Mouse (Mus musculus) testis, postnatal 10 days (tissue): ENCODE data around the gene Adgrg1.
A peak's percentile ranks its signal among the peaks of the same experiment; 100 is the strongest.

Source experiments
- DNase-seq: peaks from one replicate; pipeline ENCODE4 v3.0.0; 2021; ENCODE audit warnings: low spot score

The Adgrg1 gene

GRCm38 (mm10) chr8:94974467-94975165 lies at the start of gene Adgrg1:
Gene Adgrg1, plus strand, starts transcription at chr8:94974751.
- DNase-seq: no peak

- DNase-seq: no peak
Measured at GRCm38 (mm10) chr8:94928227-94928626, 46.3 kb upstream of the Adgrg1 start.

GRCm38 (mm10) chr8:94933918-94934317 lies 40.6 kb upstream of the Adgrg1 start:
- no peak for DNase-seq

- no peak for DNase-seq
Measured at GRCm38 (mm10) chr8:94935172-94935571, 39.4 kb upstream of the Adgrg1 start.

GRCm38 (mm10) chr8:94942566-94942965 lies 32.0 kb upstream of the Adgrg1 start:
- peak; percentile 82 for DNase-seq

- DNase-seq: no peak
Measured at GRCm38 (mm10) chr8:94945185-94945584, 29.4 kb upstream of the Adgrg1 start.

- DNase-seq: no peak
Measured at GRCm38 (mm10) chr8:94948421-94948820, 26.1 kb upstream of the Adgrg1 start.

GRCm38 (mm10) chr8:94949010-94949409 lies 25.5 kb upstream of the Adgrg1 start:
- DNase-seq: no peak

GRCm38 (mm10) chr8:94950046-94950445 lies 24.5 kb upstream of the Adgrg1 start:
- peak; percentile 79 for DNase-seq

- DNase-seq: no peak
Measured at GRCm38 (mm10) chr8:94950458-94950857, 24.1 kb upstream of the Adgrg1 start.

- DNase-seq: no peak
Measured at GRCm38 (mm10) chr8:94952086-94952485, 22.5 kb upstream of the Adgrg1 start.

- no peak for DNase-seq
Measured at GRCm38 (mm10) chr8:94953624-94954367, 20.8 kb upstream of the Adgrg1 start.

- DNase-seq: no peak
Measured at GRCm38 (mm10) chr8:94954368-94954737, 20.2 kb upstream of the Adgrg1 start.

GRCm38 (mm10) chr8:94954921-94955758 lies 19.4 kb upstream of the Adgrg1 start:
- no peak for DNase-seq

- no peak for DNase-seq
Measured at GRCm38 (mm10) chr8:94956078-94956574, 18.4 kb upstream of the Adgrg1 start.

GRCm38 (mm10) chr8:94962201-94962600 lies 12.3 kb upstream of the Adgrg1 start:
- no peak for DNase-seq

- no peak for DNase-seq
Measured at GRCm38 (mm10) chr8:94964828-94965227, 9.7 kb upstream of the Adgrg1 start.

GRCm38 (mm10) chr8:94966578-94966977 lies 8.0 kb upstream of the Adgrg1 start:
- DNase-seq: no peak

GRCm38 (mm10) chr8:94967071-94967470 lies 7.5 kb upstream of the Adgrg1 start:
- no peak for DNase-seq

GRCm38 (mm10) chr8:94967554-94967953 lies 7.0 kb upstream of the Adgrg1 start:
- DNase-seq: peak; percentile 67

GRCm38 (mm10) chr8:94973270-94973669 lies 1.3 kb upstream of the Adgrg1 start:
- no peak for DNase-seq

- DNase-seq: no peak
Measured at GRCm38 (mm10) chr8:94973786-94974185, 765 bp upstream of the Adgrg1 start.
